Mouse (Mus musculus) hindlimb bud, embryonic 11.5 days (tissue): ENCODE measurements at regions not wholly inside any gene's neighbourhood (a gene's known extent, or its start where the extent isn't known, plus 50 kb on each side); places are given as distances from the start of the nearest gene placed in this dataset.
A peak's percentile ranks its signal among the peaks of the same experiment; 100 is the strongest.

ENCODE experiments used
- DNase-seq: peaks from one replicate; pipeline ENCODE4 v3.0.0-alpha.2; 2012; ENCODE audit warnings: low read depth, low spot score; ENCODE audit errors: extremely low spot score

DNA sequence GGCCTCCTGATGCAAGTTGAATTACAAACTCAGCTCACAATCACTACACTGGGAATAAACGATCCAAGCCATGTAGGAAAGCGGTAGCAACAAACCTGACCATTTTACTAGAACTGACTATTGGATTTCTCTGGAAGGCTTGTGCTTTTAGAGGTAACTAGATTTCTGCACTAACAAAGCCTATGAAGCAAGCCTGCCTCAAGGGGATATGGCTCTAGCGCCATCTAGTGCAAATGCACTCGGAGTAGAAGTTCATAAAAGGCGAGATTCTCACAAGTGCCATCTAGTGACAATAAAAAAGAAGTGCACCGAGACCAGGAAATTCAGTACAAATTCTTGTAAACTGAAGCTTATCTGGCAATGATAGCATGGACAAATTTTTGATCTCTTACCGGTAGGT lies 364.9 kb upstream of the Fmr1 start:
- peak; percentile 57 for DNase-seq
